Mouse (Mus musculus): Measurements from ENCODE around the gene Camk2n2. TPM values are rescaled to one million over a fixed set of nuclear protein-coding genes. Genes with fewer than 3 reads are reported as not detected.

Gene Camk2n2
- polyA plus RNA-seq, 1 experiment from 2014 or later, result 35.8 TPM

MicroRNA genes within 50 kb of the gene (microRNA counts, 519-probe panel; counts per million panel counts)
- 2,404 counts per million, percentile 43 among the panel's probes with 10 or more counts for microRNA mmu-miR-1224

Small RNAs within 50 kb of the gene (microRNA-seq; reads per million reads assigned to microRNA genes)
- gene Mir1224, result 40.6 reads per million, percentile 42 among the genes with 10 or more reads in this experiment

Other genes starting within 250 kb of the Camk2n2 start
- 165 and 182 TPM in 2 replicates for gene Abcc5, start 194.9 kb downstream of the Camk2n2 start, polyA plus RNA-seq (2015; fragmentation: Nextera tagmentation; extraction: Ambion mirVana)
- 96.2 and 100 TPM in 2 replicates for gene Eif2b5, start 122.5 kb downstream of the Camk2n2 start, polyA plus RNA-seq (2015; fragmentation: Nextera tagmentation; extraction: Ambion mirVana)
- 42.0 and 43.8 TPM in 2 replicates for gene Dvl3, start 104.3 kb downstream of the Camk2n2 start, polyA plus RNA-seq (2015; fragmentation: Nextera tagmentation; extraction: Ambion mirVana)
- gene Ap2m1, start 85.8 kb downstream of the Camk2n2 start, polyA plus RNA-seq (2015; fragmentation: Nextera tagmentation; extraction: Ambion mirVana), result 1,259 and 1,287 TPM in 2 replicates
- gene Abcf3, start 72.7 kb downstream of the Camk2n2 start, polyA plus RNA-seq (2015; fragmentation: Nextera tagmentation; extraction: Ambion mirVana), result 85.8 and 86.2 TPM in 2 replicates
- 20.4 and 24.0 TPM in 2 replicates for gene Vwa5b2, start 31.8 kb downstream of the Camk2n2 start, polyA plus RNA-seq (2015; fragmentation: Nextera tagmentation; extraction: Ambion mirVana)
- gene Eef1akmt4, start 9.7 kb downstream of the Camk2n2 start, polyA plus RNA-seq (2015; fragmentation: Nextera tagmentation; extraction: Ambion mirVana), result 8.5 and 10.4 TPM in 2 replicates
- gene Gm49333, start 9.7 kb downstream of the Camk2n2 start, polyA plus RNA-seq (2015; fragmentation: Nextera tagmentation; extraction: Ambion mirVana), result 0.21 TPM in 1 of 2 replicates, not detected in the other
- gene Alg3, start 9.6 kb downstream of the Camk2n2 start, polyA plus RNA-seq (2015; fragmentation: Nextera tagmentation; extraction: Ambion mirVana), result 40.8 and 42.9 TPM in 2 replicates
- 17.1 and 19.9 TPM in 2 replicates for gene Ece2, start 8.5 kb upstream of the Camk2n2 start, polyA plus RNA-seq (2015; fragmentation: Nextera tagmentation; extraction: Ambion mirVana)
- gene Psmd2, start 30.4 kb upstream of the Camk2n2 start, polyA plus RNA-seq (2015; fragmentation: Nextera tagmentation; extraction: Ambion mirVana), result 355 and 359 TPM in 2 replicates
- gene Eif4g1, start 47.0 kb upstream of the Camk2n2 start, polyA plus RNA-seq (2015; fragmentation: Nextera tagmentation; extraction: Ambion mirVana), result 146 and 148 TPM in 2 replicates
- gene Fam131a, start 72.0 kb upstream of the Camk2n2 start, polyA plus RNA-seq (2015; fragmentation: Nextera tagmentation; extraction: Ambion mirVana), result 58.1 and 58.5 TPM in 2 replicates
- gene Polr2h, start 96.4 kb upstream of the Camk2n2 start, polyA plus RNA-seq (2015; fragmentation: Nextera tagmentation; extraction: Ambion mirVana), result 82.3 and 90.6 TPM in 2 replicates
- 33.7 and 33.8 TPM in 2 replicates for gene Clcn2, start 96.5 kb upstream of the Camk2n2 start, polyA plus RNA-seq (2015; fragmentation: Nextera tagmentation; extraction: Ambion mirVana)
- 5.6 and 5.7 TPM in 2 replicates for gene Chrd, start 111.8 kb upstream of the Camk2n2 start, polyA plus RNA-seq (2015; fragmentation: Nextera tagmentation; extraction: Ambion mirVana)
- 1.3 and 1.7 TPM in 2 replicates for gene Thpo, start 113.2 kb upstream of the Camk2n2 start, polyA plus RNA-seq (2015; fragmentation: Nextera tagmentation; extraction: Ambion mirVana)